Mouse (Mus musculus) kidney, adult 8-10 months (tissue): ENCODE data around the gene Nr1d1.

Experiments used
- DNase-seq, 2 experiments: peaks; one replicate each; pipeline ENCODE4 v3.0.0; 2022

Gene Nr1d1

GRCm38 (mm10) chr11:98769007-98769954 is 5.9 kb downstream of the Nr1d1 start:
- DNase-seq, result no peak

GRCm38 (mm10) chr11:98768127-98769006 is 6.8 kb downstream of the Nr1d1 start:
- DNase-seq, result no peak

GRCm38 (mm10) chr11:98767713-98768112 is 7.4 kb downstream of the Nr1d1 start:
- DNase-seq, result no peak

- peak in 1 of 2 experiments; percentile 48 for DNase-seq
These were observed 7.9 kb downstream of the Nr1d1 start for GRCm38 (mm10) chr11:98767276-98767675.

GRCm38 (mm10) chr11:98766816-98767215 is 8.3 kb downstream of the Nr1d1 start:
- DNase-seq, result no peak

GRCm38 (mm10) chr11:98766346-98766745 is 8.8 kb downstream of the Nr1d1 start:
- DNase-seq, result no peak

GRCm38 (mm10) chr11:98765421-98766309 is 9.5 kb downstream of the Nr1d1 start:
- peak in 1 of 2 experiments; percentile 29 for DNase-seq

GRCm38 (mm10) chr11:98764746-98765145 is 10.4 kb downstream of the Nr1d1 start:
- DNase-seq, result peak in 1 of 2 experiments; percentile 55

- no peak for DNase-seq
These were observed 11.0 kb downstream of the Nr1d1 start for GRCm38 (mm10) chr11:98764091-98764490.

GRCm38 (mm10) chr11:98763502-98763861 is 11.7 kb downstream of the Nr1d1 start:
- DNase-seq, result no peak

GRCm38 (mm10) chr11:98762756-98763501 is 12.2 kb downstream of the Nr1d1 start:
- DNase-seq, result peak; percentile 64 to 68

GRCm38 (mm10) chr11:98761939-98762338 is 13.2 kb downstream of the Nr1d1 start:
- DNase-seq, result no peak

- DNase-seq, result no peak
These were observed 18.4 kb downstream of the Nr1d1 start for GRCm38 (mm10) chr11:98756711-98757110.

GRCm38 (mm10) chr11:98755726-98756380 is 19.3 kb downstream of the Nr1d1 start:
- no peak for DNase-seq

GRCm38 (mm10) chr11:98754621-98755181 is 20.4 kb downstream of the Nr1d1 start:
- peak; percentile 64 to 79 for DNase-seq

- DNase-seq, result no peak
These were observed 20.9 kb downstream of the Nr1d1 start for GRCm38 (mm10) chr11:98754151-98754620.

GRCm38 (mm10) chr11:98753264-98753663 is 21.9 kb downstream of the Nr1d1 start:
- no peak for DNase-seq

GRCm38 (mm10) chr11:98752562-98753140 is 22.5 kb downstream of the Nr1d1 start:
- DNase-seq, result peak in 1 of 2 experiments; percentile 60

- DNase-seq, result peak in 1 of 2 experiments; percentile 67
These were observed 23.8 kb downstream of the Nr1d1 start for GRCm38 (mm10) chr11:98751221-98751782.
